Mouse (Mus musculus): ENCODE results near the gene Mast2. TPM values are rescaled to one million over a fixed set of nuclear protein-coding genes. Genes with fewer than 3 reads are reported as not detected.

Mast2 gene
- total RNA-seq, 2 experiments from 2014 or later, result 187 to 192 TPM

- intact Hi-C loops (cut with DNase I), result loop anchor here (10.0 kb wide), 1 partner anchor 107 kb away; the partner anchor contains the start of genes 1700042G07Rik and Gm49337
- peak; percentile 15 for DNase-seq
Observed at GRCm38 (mm10) chr4:116282211-116282610, 181.8 kb downstream of the Mast2 start.

GRCm38 (mm10) chr4:116268220-116268619, 195.8 kb downstream of the Mast2 start:
- no peak for DNase-seq
- intact Hi-C loops (cut with DNase I), result no loop called here

Other genes starting within 250 kb of the Mast2 start
- gene Pik3r3, start 242.6 kb downstream of the Mast2 start, total RNA-seq (2021), result 10 to 100 TPM; 32.2 to 32.4 TPM
- 10 to 100 TPM; 17.5 TPM for gene Ipp, start 43.4 kb upstream of the Mast2 start, total RNA-seq (2021)
- 10 to 100 TPM in 1 of 2 experiments, 1 to 10 TPM in 1; 9.9 to 12.4 TPM for gene Tmem69, start 91.8 kb upstream of the Mast2 start, total RNA-seq (2021)
- gene Gpbp1l1, start 93.5 kb upstream of the Mast2 start, total RNA-seq (2021), result 10 to 100 TPM; 24.4 to 26.1 TPM
- gene Ccdc17, start 132.5 kb upstream of the Mast2 start, total RNA-seq (2021), result 1 to 10 TPM; 2.4 to 3.9 TPM
- 100 to 1,000 TPM; 125 to 130 TPM for gene Nasp, start 163.8 kb upstream of the Mast2 start, total RNA-seq (2021)
- gene Akr1a1, start 187.5 kb upstream of the Mast2 start, total RNA-seq (2021), result 100 to 1,000 TPM; 651 to 668 TPM
- 100 to 1,000 TPM; 170 to 191 TPM for gene Prdx1, start 221.4 kb upstream of the Mast2 start, total RNA-seq (2021)
- gene Mmachc, start 244.2 kb upstream of the Mast2 start, total RNA-seq (2021), result 10 to 100 TPM; 14.7 to 15.7 TPM
- 1 to 10 TPM; 4.5 to 5.5 TPM for gene Ccdc163, start 244.3 kb upstream of the Mast2 start, total RNA-seq (2021)